Mouse (Mus musculus) MEL (cell line): Measurements from ENCODE around the gene Tnfrsf23. TPM values are rescaled to one million over a fixed set of nuclear protein-coding genes. Genes with fewer than 3 reads are reported as not detected.

ENCODE experiments used
- DNase-seq: peaks from one replicate; pipeline ENCODE4 v3.0.0; 2011; ENCODE audit warnings: low read depth, low spot score
- H3K27ac ChIP-seq: 2 replicates; pipeline ENCODE4 v1.5.1; 2012; ENCODE audit warnings: low read depth, mild to moderate bottlenecking, control low read depth, low read length, moderate library complexity; ENCODE audit not compliant: control insufficient read depth
- H3K27me3 ChIP-seq, 2 experiments: fragments of 150-350 bp in 1 of 2; sonication (generic) in 1 of 2; 2 replicates each; pipeline ENCODE4 v1.6.1; 2012; ENCODE audit warnings: low read length in 2 of 2, mild to moderate bottlenecking in 2 of 2, improper control_type of control experiment in 1 of 2, moderate library complexity in 1 of 2; ENCODE audit not compliant: insufficient read depth in 2 of 2, control insufficient read depth in 1 of 2
- H3K36me3 ChIP-seq, 2 experiments: 2 replicates each; pipeline ENCODE4 v1.6.1; 2012 to 2014; ENCODE audit warnings: low read length in 2 of 2, improper control_type of control experiment in 1 of 2, inconsistent platforms in 1 of 2, mild to moderate bottlenecking in 1 of 2; ENCODE audit not compliant: insufficient read depth in 2 of 2, control insufficient read depth in 1 of 2
- H3K4me1 ChIP-seq, 2 experiments: fragments of 150-350 bp in 1 of 2; sonication (generic) in 1 of 2; 2 replicates each; pipeline ENCODE4 v1.6.1; 2012; ENCODE audit warnings: low read length in 2 of 2, improper control_type of control experiment in 1 of 2, mild to moderate bottlenecking in 1 of 2; ENCODE audit not compliant: insufficient read depth in 2 of 2, control insufficient read depth in 1 of 2
- H3K4me3 ChIP-seq, 2 experiments: fragments of 150-350 bp in 1 of 2; sonication (generic) in 1 of 2; 2 replicates each; pipeline ENCODE4 v1.5.1; 2012; ENCODE audit warnings: low read depth in 2 of 2, low read length in 2 of 2, mild to moderate bottlenecking in 2 of 2, moderate library complexity in 2 of 2, control low read depth in 1 of 2, improper control_type of control experiment in 1 of 2; ENCODE audit not compliant: control insufficient read depth in 1 of 2, insufficient read depth in 1 of 2
- H3K79me2 ChIP-seq: 2 replicates; pipeline ENCODE4 v1.6.1; 2012; ENCODE audit warnings: mild to moderate bottlenecking, low read length, moderate library complexity; ENCODE audit not compliant: control insufficient read depth, poor library complexity, insufficient read depth
- H3K9ac ChIP-seq: 2 replicates; pipeline ENCODE4 v1.6.1; 2012; ENCODE audit warnings: low read depth, mild to moderate bottlenecking, control low read depth, low read length, moderate library complexity; ENCODE audit not compliant: control insufficient read depth, poor library complexity, severe bottlenecking
- H3K9me3 ChIP-seq: fragments of 150-350 bp; sonication (generic); replicated peaks from 2 replicates; pipeline ENCODE4 v1.6.1; 2012; ENCODE audit warnings: mild to moderate bottlenecking, low read length, improper control_type of control experiment, moderate library complexity; ENCODE audit not compliant: insufficient read depth
- CHD1 ChIP-seq: IDR thresholded peaks from 2 replicates; pipeline ENCODE4 v1.6.1; 2012; ENCODE audit warnings: low read depth, mild to moderate bottlenecking, inconsistent platforms, low read length, improper control_type of control experiment
- CHD2 ChIP-seq: IDR thresholded peaks from 2 replicates; pipeline ENCODE4 v1.6.1; 2011; ENCODE audit warnings: low read length, improper control_type of control experiment
- CTCF ChIP-seq, 3 experiments: IDR thresholded peaks in 2 of 3; conservative IDR thresholded peaks in 1 of 3; 2 replicates each; pipeline ENCODE4 v1.5.1; 2011 to 2012; ENCODE audit warnings: low read length in 3 of 3, low read depth in 2 of 3, mild to moderate bottlenecking in 2 of 3, improper control_type of control experiment in 1 of 3, inconsistent platforms in 1 of 3, mixed read lengths in 1 of 3, moderate library complexity in 1 of 3; ENCODE audit not compliant: control insufficient read depth in 1 of 3, insufficient read depth in 1 of 3, poor library complexity in 1 of 3, severe bottlenecking in 1 of 3
- E2F4 ChIP-seq: IDR thresholded peaks from 2 replicates; pipeline ENCODE4 v1.6.1; 2011; ENCODE audit warnings: low read depth, low read length, improper control_type of control experiment, borderline replicate concordance
- ELF1 ChIP-seq: IDR thresholded peaks from 2 replicates; pipeline ENCODE4 v1.6.1; 2014; ENCODE audit warnings: low read depth, mild to moderate bottlenecking, inconsistent platforms, low read length, improper control_type of control experiment, moderate library complexity
- GABPA ChIP-seq: IDR thresholded peaks from 2 replicates; pipeline ENCODE4 v1.6.1; 2012; ENCODE audit warnings: low read depth, mild to moderate bottlenecking, inconsistent platforms, low read length, improper control_type of control experiment, moderate library complexity
- GATA1 ChIP-seq: IDR thresholded peaks from 2 replicates; pipeline ENCODE4 v1.6.1; 2011; ENCODE audit warnings: low read depth, low read length, improper control_type of control experiment
- HCFC1 ChIP-seq: IDR thresholded peaks from 2 replicates; pipeline ENCODE4 v1.6.1; 2012; ENCODE audit warnings: low read depth, mild to moderate bottlenecking, inconsistent platforms, low read length, improper control_type of control experiment, moderate library complexity
- JUND ChIP-seq: IDR thresholded peaks from 2 replicates; pipeline ENCODE4 v1.6.1; 2011; ENCODE audit warnings: low read depth, mild to moderate bottlenecking, improper control_type of control experiment, low read length
- KAT2A ChIP-seq: conservative IDR thresholded peaks from 2 replicates; pipeline ENCODE4 v1.6.1; 2012; ENCODE audit warnings: low read depth, low read length, improper control_type of control experiment, inconsistent platforms
- MAFK ChIP-seq: IDR thresholded peaks from 2 replicates; pipeline ENCODE4 v1.6.1; 2011; ENCODE audit warnings: low read depth, mild to moderate bottlenecking, low read length, improper control_type of control experiment, borderline replicate concordance
- POLR2A ChIP-seq, 2 experiments: IDR thresholded peaks; 2 replicates each; pipeline ENCODE4 v1.6.1; 2011 to 2012; ENCODE audit warnings: low read length in 2 of 2, mild to moderate bottlenecking in 2 of 2, control low read depth in 1 of 2, improper control_type of control experiment in 1 of 2, low read depth in 1 of 2, moderate library complexity in 1 of 2; ENCODE audit not compliant: control insufficient read depth in 1 of 2, insufficient read depth in 1 of 2, poor library complexity in 1 of 2
- POLR2AphosphoS2 ChIP-seq: IDR thresholded peaks from 2 replicates; pipeline ENCODE4 v1.6.1; 2011; ENCODE audit warnings: low read length, improper control_type of control experiment
- POLR2AphosphoS5 ChIP-seq: IDR thresholded peaks from 2 replicates; pipeline ENCODE4 v1.6.1; 2012; ENCODE audit warnings: low read depth, borderline replicate concordance, mild to moderate bottlenecking, inconsistent platforms, low read length, moderate library complexity, mixed read lengths
- RAD21 ChIP-seq: IDR thresholded peaks from 2 replicates; pipeline ENCODE4 v1.6.1; 2011; ENCODE audit warnings: mild to moderate bottlenecking, low read depth, low read length, improper control_type of control experiment
- SIN3A ChIP-seq: IDR thresholded peaks from 2 replicates; pipeline ENCODE4 v1.6.1; 2012; ENCODE audit warnings: low read length, improper control_type of control experiment, inconsistent platforms
- SMC3 ChIP-seq: IDR thresholded peaks from 2 replicates; pipeline ENCODE4 v1.6.1; 2011; ENCODE audit warnings: low read depth, low read length, improper control_type of control experiment
- TBP ChIP-seq: IDR thresholded peaks from 2 replicates; pipeline ENCODE4 v1.8.0; 2011; ENCODE audit warnings: low read depth, low read length, improper control_type of control experiment
- USF2 ChIP-seq, 2 experiments: IDR thresholded peaks; 2 replicates each; pipeline ENCODE4 v1.6.1; 2011 to 2012; ENCODE audit warnings: improper control_type of control experiment in 2 of 2, low read length in 2 of 2, borderline replicate concordance in 1 of 2, inconsistent platforms in 1 of 2, low read depth in 1 of 2, mild to moderate bottlenecking in 1 of 2; ENCODE audit not compliant: insufficient read depth in 1 of 2
- ZC3H11A ChIP-seq: IDR thresholded peaks from 2 replicates; pipeline ENCODE4 v1.6.1; 2012; ENCODE audit warnings: low read depth, mild to moderate bottlenecking, inconsistent platforms, low read length, improper control_type of control experiment
- ZMIZ1 ChIP-seq: IDR thresholded peaks from 2 replicates; pipeline ENCODE4 v1.6.1; 2012; ENCODE audit warnings: low read depth, mild to moderate bottlenecking, inconsistent platforms, low read length, improper control_type of control experiment, moderate library complexity
- ZNF384 ChIP-seq: IDR thresholded peaks from 2 replicates; pipeline ENCODE4 v1.6.1; 2012; ENCODE audit warnings: low read depth, mild to moderate bottlenecking, inconsistent platforms, low read length, improper control_type of control experiment
- polyA plus RNA-seq, 2 experiments: library from polyadenylated mRNA; stranded (reverse) in 1 of 2; unstranded in 1 of 2; fragments of >175 nt in 1 of 2; fragments of >200 nt in 1 of 2; gene quantifications; 2 replicates each; pipeline versions ENCODE4 v1.2.1 to v1.2.4; 2012; ENCODE audit warnings: low replicate concordance in 2 of 2, low read depth in 1 of 2; ENCODE audit not compliant: insufficient read length in 2 of 2, insufficient read depth in 1 of 2, missing spikeins in 1 of 2
- total RNA-seq: library from RNA; depleted of rRNA; stranded (reverse); fragments of 300-350 nt; gene quantifications from 2 replicates; pipeline ENCODE4 v1.2.3, GENCODE M21; 2012

Tnfrsf23 gene
- total and polyA plus RNA-seq, 3 experiments, result not detected

DNA sequence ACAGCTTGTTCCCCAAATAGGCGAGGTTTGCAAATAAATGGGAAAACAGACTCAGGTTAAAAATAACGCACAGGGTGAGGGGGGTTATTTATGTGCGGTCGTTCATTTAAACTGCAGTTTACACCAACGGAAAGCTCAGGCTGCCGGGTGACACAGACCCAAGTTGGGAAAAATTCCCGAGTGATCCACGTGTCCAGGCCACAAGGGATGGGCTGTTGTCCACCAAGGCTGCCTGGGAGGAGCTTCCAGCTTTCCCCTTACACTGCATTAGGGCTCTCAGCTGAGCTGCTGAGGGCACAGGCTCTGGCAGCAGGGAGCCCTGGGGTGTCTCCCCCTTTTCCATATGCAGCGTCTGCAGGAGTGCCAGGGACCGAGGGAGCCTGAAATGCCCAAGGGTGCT, 44.2 kb upstream of the Tnfrsf23 start:
- no peak overlapping the region for H3K9ac ChIP-seq
- TF ChIP-seq USF2 (IDR thresholded peaks at IDR 0.05; ENCODE audit: borderline replicate concordance in 1 of 2, insufficient read depth in 1 of 2, low read depth in 1 of 2, low read length in 2 of 2) (no peak), HCFC1 (no peak), ZNF384 (no peak), JUND (no peak), GATA1 (no peak), GABPA (no peak), E2F4 (no peak), SIN3A (no peak), CHD2 (no peak), POLR2AphosphoS2 (no peak), CTCF (IDR thresholded peaks at IDR 0.05 in 2 of 3, conservative IDR thresholded peaks at IDR 0.05 in 1 of 3; ENCODE audit: control insufficient read depth in 1 of 3, insufficient read depth in 1 of 3, low read depth in 2 of 3, low read length in 3 of 3, poor library complexity in 1 of 3, severe bottlenecking in 1 of 3) (no peak), RAD21 (no peak)
- H3K27ac ChIP-seq, result no peak overlapping the region
- H3K4me3 ChIP-seq, result no peak overlapping the region
- H3K36me3 ChIP-seq, result no peaks in the 10 kb centered on the region
- H3K27me3 ChIP-seq, result no peaks in the 10 kb centered on the region; a peak in 2 of 4 replicates
- no peaks in the 10 kb centered on the region for H3K9me3 ChIP-seq
- no peaks in the 10 kb centered on the region for H3K79me2 ChIP-seq
- no peaks in the 10 kb centered on the region for H3K4me1 ChIP-seq
- no peak for DNase-seq

DNA sequence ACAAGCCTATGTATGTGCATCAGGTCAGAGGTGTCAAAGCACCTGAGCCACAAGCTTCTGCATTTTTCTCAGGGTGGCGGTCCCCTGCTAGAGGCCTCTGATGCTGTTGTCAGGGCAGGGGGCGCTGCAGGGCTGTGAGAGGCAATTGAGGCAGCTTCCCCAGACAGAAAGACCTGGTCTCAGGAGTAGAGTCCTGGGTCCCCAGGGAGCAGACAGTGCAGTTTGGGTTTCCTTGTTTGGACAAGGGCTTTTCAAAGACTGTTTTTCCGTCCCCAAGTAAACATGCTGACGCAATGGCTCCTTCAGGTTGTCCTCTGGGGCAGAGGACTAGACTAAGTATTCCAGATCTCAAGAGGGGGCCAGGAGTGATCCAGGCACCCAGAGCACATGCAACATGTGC, 40.7 kb upstream of the Tnfrsf23 start:
- Histone ChIP-seq H3K4me3 (no peak overlapping the region), H3K9me3 (no peaks in the 10 kb centered on the region), H3K27ac (no peak overlapping the region), H3K36me3 (no peaks in the 10 kb centered on the region), H3K4me1 (no peaks in the 10 kb centered on the region), H3K27me3 (peaks cover 0 to 1% of the 10 kb centered on the region in 2 experiments; a peak in 2 of 4 replicates), H3K9ac (no peak overlapping the region), H3K79me2 (no peaks in the 10 kb centered on the region)
- no peak for DNase-seq
- TF ChIP-seq CTCF (IDR thresholded peaks at IDR 0.05 in 2 of 3, conservative IDR thresholded peaks at IDR 0.05 in 1 of 3; ENCODE audit: control insufficient read depth in 1 of 3, insufficient read depth in 1 of 3, low read depth in 2 of 3, low read length in 3 of 3, poor library complexity in 1 of 3, severe bottlenecking in 1 of 3), result peak in 2 of 3 experiments; percentile 7 to 24; a peak in 1 of 6 replicates
- TF ChIP-seq ELF1, result no peak

DNA sequence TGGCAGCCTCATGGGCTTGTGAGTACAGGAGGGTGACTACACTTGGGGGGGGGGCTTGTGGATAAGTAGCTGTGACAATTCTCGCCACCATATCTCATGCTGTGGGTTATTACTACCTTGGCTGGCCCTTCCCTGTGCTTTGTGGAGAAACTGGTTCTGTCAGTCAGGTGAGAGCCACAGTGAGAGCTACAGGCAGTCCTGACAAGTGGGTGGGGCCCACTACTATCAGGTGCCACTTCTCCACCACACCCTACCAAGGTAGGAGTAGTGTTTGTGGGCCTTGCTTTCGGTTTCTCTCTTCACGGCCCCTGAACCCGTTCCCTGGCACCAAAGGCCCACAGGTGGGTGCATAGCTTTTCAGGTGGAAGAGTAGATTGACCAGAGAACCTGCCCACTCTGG, 38.2 kb upstream of the Tnfrsf23 start:
- TF ChIP-seq POLR2AphosphoS5, result no peak
- no peak for TF ChIP-seq ZMIZ1
- TF ChIP-seq TBP, result no peak
- TF ChIP-seq ZC3H11A, result no peak
- TF ChIP-seq MAFK, result no peak
- TF ChIP-seq CHD1, result no peak
- no peak for TF ChIP-seq SMC3
- no peak for TF ChIP-seq RAD21
- TF ChIP-seq KAT2A, result no peak
- no peak for TF ChIP-seq HCFC1
- TF ChIP-seq POLR2A (IDR thresholded peaks at IDR 0.05; ENCODE audit: control insufficient read depth in 1 of 2, insufficient read depth in 1 of 2, low read depth in 1 of 2, low read length in 2 of 2, poor library complexity in 1 of 2), result no peak
- TF ChIP-seq CHD2, result no peak
- no peak for TF ChIP-seq POLR2AphosphoS2
- peaks cover 0 to 1% of the 10 kb centered on the region in 2 experiments; a peak in 3 of 4 replicates for H3K27me3 ChIP-seq
- DNase-seq, result no peak

More for the DNA sequence above, 38.2 kb upstream of the Tnfrsf23 start:
- no peaks in the 10 kb centered on the region for H3K9me3 ChIP-seq
- H3K79me2 ChIP-seq, result no peaks in the 10 kb centered on the region
- no peak overlapping the region; the same call in 1 of the 2 replicates for H3K9ac ChIP-seq
- no peak overlapping the region for H3K27ac ChIP-seq
- H3K4me3 ChIP-seq, result peak overlapping the region; percentile 15 to 26; a peak in 2 of 4 replicates
- H3K4me1 ChIP-seq, result no peaks in the 10 kb centered on the region
- H3K36me3 ChIP-seq, result no peaks in the 10 kb centered on the region
